Mouse (Mus musculus): Measurements from ENCODE around the gene Acbd6.

DNA sequence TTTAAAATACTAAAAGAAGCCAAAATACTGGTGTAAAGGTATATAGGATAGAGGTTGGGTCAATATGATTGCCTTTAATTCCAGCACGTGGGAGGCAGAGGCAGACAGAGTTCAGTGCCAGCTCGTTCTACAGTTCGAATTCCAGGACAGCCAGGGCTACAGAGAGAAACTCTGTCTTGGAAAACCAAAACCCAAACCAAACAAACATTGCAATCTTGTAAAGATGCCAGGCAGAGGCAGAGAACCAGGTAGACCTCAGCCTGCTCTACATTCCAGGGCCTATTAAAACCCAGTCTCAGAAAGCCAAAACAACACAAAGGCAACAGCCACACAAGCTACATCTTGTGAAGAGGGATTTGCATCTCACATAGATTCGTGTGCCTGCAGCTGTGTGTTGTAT, 11.4 kb downstream of the Acbd6 start:
- no peak for TF ChIP-seq CTCF (IDR thresholded peaks at IDR 0.05; ENCODE audit: low read depth)
- no peak for TF ChIP-seq EP300 (IDR thresholded peaks at IDR 0.05; ENCODE audit: low read depth)

Data from liver, postnatal 0 days (tissue).